Mouse (Mus musculus) G1E (cell line): ENCODE data around the gene Bag1.

ENCODE experiments used
- CTCF ChIP-seq: IDR thresholded peaks from 2 replicates; pipeline ENCODE4 v1.5.1; 2012; ENCODE audit warnings: low read depth, low read length, inconsistent platforms, mixed read lengths
- GATA1 ChIP-seq: IDR thresholded peaks from 2 replicates; pipeline ENCODE4 v1.6.1; 2012; ENCODE audit warnings: borderline replicate concordance, low read length, inconsistent platforms, mixed read lengths
- GATA2 ChIP-seq: IDR thresholded peaks from 2 replicates; pipeline ENCODE4 v1.6.1; 2012; ENCODE audit warnings: low read depth, low read length, inconsistent platforms, borderline replicate concordance

- TF ChIP-seq CTCF, result no peak
- no peak for TF ChIP-seq GATA1
- no peak for TF ChIP-seq GATA2
Measured at GRCm38 (mm10) chr4:40919785-40920184, 28.3 kb downstream of the Bag1 start, which contains the start of gene Spink4.
